Comparison of ENCODE assay signal across 17 mouse cellular contexts in genomic region chr12:72104027-72104426, GRCm38 (mm10). TPM values are rescaled to one million over a fixed set of nuclear protein-coding genes. Genes with fewer than 3 reads are reported as not detected.
DNase-seq lines count a peak whose midpoint lies in the region; ATAC-seq lines count a peak whose summit lies in the region.
"Had no signal": no experiment of that assay in that cellular context is flagged by ENCODE, and none has a peak within 500 bp of the region (broad histone marks: within the 10 kb centered on the region; RNA-seq: fewer than 3 reads in every experiment).

No protein-coding gene starts in this region.

- H3K9me3 ChIP-seq in forebrain, embryonic 14.5 days (replicated peaks; ENCODE audit: control insufficient read depth, low read length), result no peaks in the 10 kb centered on the region
- no peaks in the 10 kb centered on the region for H3K9me3 ChIP-seq in forebrain, embryonic 12.5 days
- no peaks in the 10 kb centered on the region for H3K9me3 ChIP-seq in intestine, embryonic 14.5 days (ENCODE audit: control insufficient read depth, low read length)
- no peaks in the 10 kb centered on the region for H3K9me3 ChIP-seq in intestine, embryonic 15.5 days
- no peaks in the 10 kb centered on the region for H3K9me3 ChIP-seq in midbrain, embryonic 13.5 days
- H3K9me3 ChIP-seq in midbrain, embryonic 10.5 days (replicated peaks), result no peaks in the 10 kb centered on the region
- H3K9me3 ChIP-seq in limb, embryonic 13.5 days, result no peaks in the 10 kb centered on the region
- H3K9me3 ChIP-seq: embryonic facial prominence, embryonic 13.5 days; heart, embryonic 12.5 days; hindbrain, embryonic 15.5 days; liver, embryonic 12.5 days; midbrain, embryonic 12.5 days had no signal

- H3K27ac ChIP-seq in forebrain, embryonic 14.5 days (ENCODE audit: low read depth, low read length), result no peak overlapping the region
- H3K27ac ChIP-seq in forebrain, embryonic 12.5 days, result no peak overlapping the region
- H3K27ac ChIP-seq in intestine, embryonic 14.5 days (ENCODE audit: low read depth), result no peak overlapping the region
- no peak overlapping the region for H3K27ac ChIP-seq in intestine, embryonic 15.5 days
- H3K27ac ChIP-seq in midbrain, embryonic 13.5 days, result no peak overlapping the region
- no peak overlapping the region for H3K27ac ChIP-seq in midbrain, embryonic 10.5 days (replicated peaks)
- H3K27ac ChIP-seq in limb, embryonic 13.5 days, result no peak overlapping the region
- H3K27ac ChIP-seq: embryonic facial prominence, embryonic 13.5 days; hindbrain, embryonic 15.5 days; liver, embryonic 12.5 days; midbrain, embryonic 12.5 days; stomach, postnatal 0 days had no signal

- H3K9ac ChIP-seq in forebrain, embryonic 14.5 days (ENCODE audit: low read length), result no peak overlapping the region
- no peak overlapping the region for H3K9ac ChIP-seq in forebrain, embryonic 12.5 days
- H3K9ac ChIP-seq in intestine, embryonic 14.5 days (ENCODE audit: low read length), result no peak overlapping the region
- H3K9ac ChIP-seq in intestine, embryonic 15.5 days, result no peak overlapping the region
- no peak overlapping the region for H3K9ac ChIP-seq in midbrain, embryonic 13.5 days (replicated peaks)
- H3K9ac ChIP-seq in limb, embryonic 13.5 days, result no peak overlapping the region
- H3K9ac ChIP-seq: heart, embryonic 12.5 days; hindbrain, embryonic 15.5 days; liver, embryonic 12.5 days; liver, postnatal 0 days; midbrain, embryonic 12.5 days had no signal

- H3K4me2 ChIP-seq in forebrain, embryonic 14.5 days (ENCODE audit: low read length), result no peak overlapping the region
- H3K4me2 ChIP-seq in forebrain, embryonic 12.5 days, result no peak overlapping the region
- H3K4me2 ChIP-seq in intestine, embryonic 14.5 days (ENCODE audit: low read length), result no peak overlapping the region
- no peak overlapping the region for H3K4me2 ChIP-seq in intestine, embryonic 15.5 days (replicated peaks)
- H3K4me2 ChIP-seq in midbrain, embryonic 13.5 days (replicated peaks), result no peak overlapping the region
- no peak overlapping the region for H3K4me2 ChIP-seq in limb, embryonic 13.5 days (replicated peaks)
- H3K4me2 ChIP-seq: embryonic facial prominence, embryonic 13.5 days had no signal

- H3K36me3 ChIP-seq in forebrain, embryonic 14.5 days (ENCODE audit: control insufficient read depth, insufficient read depth, low read length), result peaks cover 23% of the 10 kb centered on the region
- peaks cover 16% of the 10 kb centered on the region for H3K36me3 ChIP-seq in forebrain, embryonic 12.5 days (replicated peaks)
- peaks cover 26% of the 10 kb centered on the region for H3K36me3 ChIP-seq in intestine, embryonic 14.5 days (ENCODE audit: control insufficient read depth, insufficient read depth, low read length)
- peaks cover 7% of the 10 kb centered on the region; the same call in 1 of the 2 replicates for H3K36me3 ChIP-seq in intestine, embryonic 15.5 days
- peaks cover 24% of the 10 kb centered on the region for H3K36me3 ChIP-seq in midbrain, embryonic 13.5 days
- H3K36me3 ChIP-seq in midbrain, embryonic 10.5 days, result peaks cover 28% of the 10 kb centered on the region
- H3K36me3 ChIP-seq in limb, embryonic 13.5 days, result peaks cover 23% of the 10 kb centered on the region

- DNase-seq in forebrain, embryonic 14.5 days (ENCODE audit: low spot score), result no peak
- no peak for DNase-seq in intestine, embryonic 14.5 days (ENCODE audit: low spot score)
- DNase-seq in midbrain, embryonic 10.5 days (ENCODE audit: low spot score), result no peak
- DNase-seq: thymus, adult 18-20 months had no signal

- WGBS in forebrain, embryonic 14.5 days, result 82% methylated on average over 5 of the region's 5 CpGs
- 88% methylated on average over 5 of the region's 5 CpGs for WGBS in forebrain, embryonic 12.5 days
- 82% methylated on average over 5 of the region's 5 CpGs for WGBS in intestine, embryonic 14.5 days
- WGBS in intestine, embryonic 15.5 days, result 86% methylated on average over 5 of the region's 5 CpGs
- WGBS in midbrain, embryonic 13.5 days, result 88% methylated on average over 5 of the region's 5 CpGs
- 90% methylated on average over 5 of the region's 5 CpGs for WGBS in midbrain, embryonic 10.5 days
- 82% methylated on average over 5 of the region's 5 CpGs for WGBS in limb, embryonic 13.5 days

- H3K4me3 ChIP-seq in forebrain, embryonic 14.5 days (ENCODE audit: low read depth, low read length), result no peak overlapping the region
- no peak overlapping the region for H3K4me3 ChIP-seq in forebrain, embryonic 12.5 days (replicated peaks)
- H3K4me3 ChIP-seq in intestine, embryonic 14.5 days (ENCODE audit: low read depth, low read length), result no peak overlapping the region
- no peak overlapping the region for H3K4me3 ChIP-seq in intestine, embryonic 15.5 days (replicated peaks)
- H3K4me3 ChIP-seq in midbrain, embryonic 13.5 days (replicated peaks), result no peak overlapping the region
- H3K4me3 ChIP-seq in midbrain, embryonic 10.5 days, result no peak overlapping the region
- no peak overlapping the region for H3K4me3 ChIP-seq in limb, embryonic 13.5 days
- H3K4me3 ChIP-seq: embryonic facial prominence, embryonic 13.5 days; erythroblast, embryonic 14.5 days; hindbrain, embryonic 15.5 days; liver, embryonic 12.5 days; midbrain, embryonic 12.5 days had no signal

- H3K27me3 ChIP-seq in forebrain, embryonic 14.5 days (replicated peaks; ENCODE audit: control insufficient read depth, insufficient read depth, low read length), result no peaks in the 10 kb centered on the region
- 0 out of 2 replicates have a peak, but pooled peaks cover 3% of the 10 kb centered on the region for H3K27me3 ChIP-seq in forebrain, embryonic 12.5 days
- H3K27me3 ChIP-seq in intestine, embryonic 14.5 days (replicated peaks; ENCODE audit: control insufficient read depth, insufficient read depth, low read length), result no peaks in the 10 kb centered on the region
- no peaks in the 10 kb centered on the region for H3K27me3 ChIP-seq in intestine, embryonic 15.5 days (replicated peaks)
- no peaks in the 10 kb centered on the region for H3K27me3 ChIP-seq in midbrain, embryonic 13.5 days
- H3K27me3 ChIP-seq in midbrain, embryonic 10.5 days (ENCODE audit: low read depth, poor library complexity, severe bottlenecking), result no peaks in the 10 kb centered on the region
- H3K27me3 ChIP-seq in limb, embryonic 13.5 days, result peaks cover 7% of the 10 kb centered on the region; the same call in 1 of the 2 replicates
- H3K27me3 ChIP-seq: embryonic facial prominence, embryonic 13.5 days; hindbrain, embryonic 15.5 days had no signal

- no peaks in the 10 kb centered on the region for H3K4me1 ChIP-seq in forebrain, embryonic 14.5 days (ENCODE audit: control insufficient read depth, insufficient read depth, low read length)
- no peaks in the 10 kb centered on the region for H3K4me1 ChIP-seq in forebrain, embryonic 12.5 days
- H3K4me1 ChIP-seq in intestine, embryonic 14.5 days (replicated peaks; ENCODE audit: control insufficient read depth, insufficient read depth, low read length), result no peaks in the 10 kb centered on the region
- H3K4me1 ChIP-seq in intestine, embryonic 15.5 days (replicated peaks), result 0 out of 2 replicates have a peak, but pooled peaks cover 2% of the 10 kb centered on the region
- H3K4me1 ChIP-seq in midbrain, embryonic 13.5 days (replicated peaks), result peaks cover 3% of the 10 kb centered on the region; the same call in 1 of the 2 replicates
- no peaks in the 10 kb centered on the region; the same call in 1 of the 2 replicates for H3K4me1 ChIP-seq in midbrain, embryonic 10.5 days
- no peaks in the 10 kb centered on the region for H3K4me1 ChIP-seq in limb, embryonic 13.5 days
- H3K4me1 ChIP-seq: embryonic facial prominence, embryonic 13.5 days had no signal

- peak; percentile 64 for ATAC-seq in forebrain, embryonic 14.5 days
- ATAC-seq in forebrain, embryonic 12.5 days (ENCODE audit: low FRiP score), result no peak
- ATAC-seq in intestine, embryonic 14.5 days (replicated peaks; ENCODE audit: low FRiP score, low TSS enrichment, low read depth), result 0 out of 2 replicates have a peak, but pooled peaks have one; percentile 43
- ATAC-seq in intestine, embryonic 15.5 days, result no peak
- peak; percentile 62; the same call in 1 of the 2 replicates for ATAC-seq in midbrain, embryonic 13.5 days
- ATAC-seq in limb, embryonic 13.5 days (ENCODE audit: low FRiP score, low read depth), result peak; percentile 32; the same call in 1 of the 2 replicates
- ATAC-seq: intestine, postnatal 0 days; liver, embryonic 12.5 days had no signal

RNA-seq across cellular contexts. Expression of gene Jkamp, which starts 18.6 kb away (rescaled TPM):
- polyA plus RNA-seq in forebrain, embryonic 14.5 days (2014; fragmentation: Nextera tagmentation; extraction: Ambion mirVana), result 85.2 and 87.1 TPM in 2 replicates
- 81.0 and 81.7 TPM in 2 replicates for polyA plus RNA-seq in forebrain, embryonic 12.5 days (2016; fragmentation: Nextera tagmentation; extraction: Ambion mirVana)
- polyA plus RNA-seq in intestine, embryonic 14.5 days (2014; fragmentation: Nextera tagmentation; extraction: Ambion mirVana), result 53.2 and 55.2 TPM in 2 replicates
- polyA plus RNA-seq in intestine, embryonic 15.5 days (2015; fragmentation: Nextera tagmentation; extraction: Ambion mirVana), result 59.8 and 66.7 TPM in 2 replicates
- 129 and 136 TPM in 2 replicates for polyA plus RNA-seq in midbrain, embryonic 13.5 days (2015; fragmentation: Nextera tagmentation; extraction: Ambion mirVana)
- 84.5 and 102 TPM in 2 replicates for polyA plus RNA-seq in midbrain, embryonic 10.5 days (2016; fragmentation: Nextera tagmentation; extraction: Ambion mirVana)
- polyA plus RNA-seq in limb, embryonic 13.5 days (2015; fragmentation: Nextera tagmentation; extraction: Ambion mirVana), result 78.2 and 83.9 TPM in 2 replicates

RNA-seq across cellular contexts. Expression of gene L3hypdh, which starts 18.8 kb away (rescaled TPM):
- polyA plus RNA-seq in forebrain, embryonic 14.5 days (2014; fragmentation: Nextera tagmentation; extraction: Ambion mirVana), result 9.5 and 10.4 TPM in 2 replicates
- 7.0 and 8.5 TPM in 2 replicates for polyA plus RNA-seq in forebrain, embryonic 12.5 days (2016; fragmentation: Nextera tagmentation; extraction: Ambion mirVana)
- 18.4 and 19.1 TPM in 2 replicates for polyA plus RNA-seq in intestine, embryonic 14.5 days (2014; fragmentation: Nextera tagmentation; extraction: Ambion mirVana)
- 15.2 and 16.2 TPM in 2 replicates for polyA plus RNA-seq in intestine, embryonic 15.5 days (2015; fragmentation: Nextera tagmentation; extraction: Ambion mirVana)
- polyA plus RNA-seq in midbrain, embryonic 13.5 days (2015; fragmentation: Nextera tagmentation; extraction: Ambion mirVana), result 8.5 and 10.6 TPM in 2 replicates
- polyA plus RNA-seq in midbrain, embryonic 10.5 days (2016; fragmentation: Nextera tagmentation; extraction: Ambion mirVana), result 6.7 and 7.8 TPM in 2 replicates
- polyA plus RNA-seq in limb, embryonic 13.5 days (2015; fragmentation: Nextera tagmentation; extraction: Ambion mirVana), result 17.9 and 18.0 TPM in 2 replicates
- polyA plus RNA-seq: erythroblast, embryonic 14.5 days had no signal

RNA-seq across cellular contexts. Expression of gene Gpr135, which starts 33.1 kb away (rescaled TPM):
- polyA plus RNA-seq in forebrain, embryonic 14.5 days (2014; fragmentation: Nextera tagmentation; extraction: Ambion mirVana), result 3.0 and 4.1 TPM in 2 replicates
- polyA plus RNA-seq in forebrain, embryonic 12.5 days (2016; fragmentation: Nextera tagmentation; extraction: Ambion mirVana), result 1.1 and 1.4 TPM in 2 replicates
- 0.69 and 0.95 TPM in 2 replicates for polyA plus RNA-seq in intestine, embryonic 14.5 days (2014; fragmentation: Nextera tagmentation; extraction: Ambion mirVana)
- 0.54 and 0.68 TPM in 2 replicates for polyA plus RNA-seq in intestine, embryonic 15.5 days (2015; fragmentation: Nextera tagmentation; extraction: Ambion mirVana)
- 2.5 and 2.6 TPM in 2 replicates for polyA plus RNA-seq in midbrain, embryonic 13.5 days (2015; fragmentation: Nextera tagmentation; extraction: Ambion mirVana)
- polyA plus RNA-seq in midbrain, embryonic 10.5 days (2016; fragmentation: Nextera tagmentation; extraction: Ambion mirVana), result 0.46 and 0.82 TPM in 2 replicates
- 0.38 and 0.83 TPM in 2 replicates for polyA plus RNA-seq in limb, embryonic 13.5 days (2015; fragmentation: Nextera tagmentation; extraction: Ambion mirVana)
- polyA plus RNA-seq: erythroblast, embryonic 14.5 days had no signal

Comparison
In these comparisons a context has a peak if more than half of its experiments do, and no peak if none do; other contexts are left out.
1. ATAC-seq: peak in forebrain, embryonic 14.5 days (single experiment), intestine, embryonic 14.5 days (single experiment), midbrain, embryonic 13.5 days (single experiment) and limb, embryonic 13.5 days (single experiment); none in forebrain, embryonic 12.5 days (single experiment) and intestine, embryonic 15.5 days (single experiment).